Comparison of ENCODE assay signal across 16 mouse cellular contexts in the genomic region with DNA sequence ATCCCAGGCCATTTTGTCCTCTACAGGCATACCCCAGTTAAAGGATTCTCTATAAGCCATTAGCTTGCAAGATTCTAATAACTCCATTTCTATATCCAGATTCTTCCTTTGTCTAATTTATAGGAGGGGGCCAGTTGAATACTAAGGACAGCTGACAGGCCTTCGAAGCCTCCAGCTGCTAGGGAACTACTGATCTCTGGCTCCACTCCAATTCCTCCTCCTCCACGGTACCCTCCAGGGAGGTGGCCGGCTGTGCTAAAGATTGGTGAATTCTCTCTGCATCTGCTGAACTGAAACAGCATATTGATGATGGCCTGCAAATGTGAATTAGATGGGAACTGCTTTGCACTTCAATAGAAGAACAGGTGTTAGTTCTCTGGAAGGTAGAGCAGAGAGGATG.
DNase-seq lines count a peak whose midpoint lies in the region; ATAC-seq and TF ChIP-seq lines count a peak whose summit lies in the region.
"Had no signal": no experiment of that assay in that cellular context is flagged by ENCODE, and none has a peak within 500 bp of the region (broad histone marks: within the 10 kb centered on the region; RNA-seq: fewer than 3 reads in every experiment).

No protein-coding gene starts in this region.

- H3K4me1 ChIP-seq in cerebellum, adult 2 months (ENCODE audit: control insufficient read depth, insufficient read depth, low read length), result no peaks in the 10 kb centered on the region
- no peaks in the 10 kb centered on the region for H3K4me1 ChIP-seq in neural tube, embryonic 11.5 days (ENCODE audit: control insufficient read depth, insufficient read depth, low read length)
- peaks cover 9% of the 10 kb centered on the region; the same call in 1 of the 2 replicates for H3K4me1 ChIP-seq in midbrain, embryonic 15.5 days
- H3K4me1 ChIP-seq: heart, embryonic 10.5 days; liver, embryonic 13.5 days had no signal

- no peak for TF ChIP-seq CTCF in cerebellum, adult 2 months (IDR thresholded peaks at IDR 0.05; ENCODE audit: borderline replicate concordance, insufficient read depth, low read depth, low read length)

- no peak for TF ChIP-seq POLR2A in cerebellum, adult 2 months (IDR thresholded peaks at IDR 0.05; ENCODE audit: borderline replicate concordance, insufficient read depth, low read length)

- WGBS in cerebellum, adult 2 months, result 7% methylated on average over 3 of the region's 3 CpGs
- 63% methylated on average over 3 of the region's 3 CpGs for WGBS in neural tube, embryonic 11.5 days
- 16% methylated on average over 3 of the region's 3 CpGs for WGBS in midbrain, embryonic 15.5 days

- no peak overlapping the region for H3K9ac ChIP-seq in neural tube, embryonic 11.5 days (ENCODE audit: low read length)
- no peak overlapping the region for H3K9ac ChIP-seq in midbrain, embryonic 15.5 days
- H3K9ac ChIP-seq: liver, embryonic 13.5 days had no signal

- no peak overlapping the region for H3K4me2 ChIP-seq in neural tube, embryonic 11.5 days (ENCODE audit: low read depth)
- H3K4me2 ChIP-seq in midbrain, embryonic 15.5 days, result no peak overlapping the region
- H3K4me2 ChIP-seq: liver, embryonic 13.5 days had no signal

- no peaks in the 10 kb centered on the region for H3K9me3 ChIP-seq in neural tube, embryonic 11.5 days (ENCODE audit: control insufficient read depth, low read length)
- H3K9me3 ChIP-seq in midbrain, embryonic 15.5 days, result no peaks in the 10 kb centered on the region
- H3K9me3 ChIP-seq: heart, embryonic 10.5 days; liver, embryonic 13.5 days had no signal

- H3K36me3 ChIP-seq in neural tube, embryonic 11.5 days (ENCODE audit: control insufficient read depth, insufficient read depth, low read length), result no peaks in the 10 kb centered on the region
- no peaks in the 10 kb centered on the region for H3K36me3 ChIP-seq in midbrain, embryonic 15.5 days (replicated peaks)
- H3K36me3 ChIP-seq: heart, embryonic 10.5 days; liver, embryonic 13.5 days had no signal

- no peaks in the 10 kb centered on the region for H3K27me3 ChIP-seq in cerebellum, adult 2 months (ENCODE audit: control insufficient read depth, insufficient read depth, low read length)
- no peaks in the 10 kb centered on the region for H3K27me3 ChIP-seq in neural tube, embryonic 11.5 days (ENCODE audit: control insufficient read depth, insufficient read depth, low read length)
- H3K27me3 ChIP-seq in midbrain, embryonic 15.5 days (replicated peaks), result no peaks in the 10 kb centered on the region
- H3K27me3 ChIP-seq: liver, embryonic 13.5 days; Patski had no signal

- peak; percentile 42 to 47 for DNase-seq in cerebellum, postnatal 10 days
- no peak for DNase-seq in cerebellum, adult 2 months
- peak; percentile 14 for DNase-seq in neural tube, embryonic 11.5 days (ENCODE audit: low spot score)
- DNase-seq in neural tube, embryonic 10.5 days (ENCODE audit: extremely low spot score, low spot score), result no peak
- no peak for DNase-seq in right cerebral cortex, postnatal 4 days
- no peak for DNase-seq in thymus, postnatal 14 days
- no peak for DNase-seq in Muller cell, postnatal 12 days (ENCODE audit: inconsistent ontology term)
- DNase-seq: adrenal gland, adult 2 months; gastrocnemius, postnatal 14 days; heart, postnatal 36 days; kidney, adult 8-10 months; liver, embryonic 13.5 days; lung, postnatal 14 days had no signal

- no peak overlapping the region for H3K27ac ChIP-seq in cerebellum, adult 2 months (ENCODE audit: insufficient read depth, low read length)
- no peak overlapping the region for H3K27ac ChIP-seq in neural tube, embryonic 11.5 days (ENCODE audit: low read depth, low read length)
- peak overlapping the region; percentile 51 for H3K27ac ChIP-seq in midbrain, embryonic 15.5 days
- H3K27ac ChIP-seq: heart, embryonic 10.5 days; liver, embryonic 13.5 days had no signal

- no peak; the same call in 1 of the 2 replicates for ATAC-seq in neural tube, embryonic 11.5 days (ENCODE audit: insufficient read depth, low FRiP score, low TSS enrichment)
- ATAC-seq in midbrain, embryonic 15.5 days (replicated peaks), result peak; percentile 78
- ATAC-seq: Patski had no signal

- H3K4me3 ChIP-seq in cerebellum, adult 2 months (replicated peaks; ENCODE audit: insufficient read depth, low read depth, low read length), result no peak overlapping the region
- H3K4me3 ChIP-seq in neural tube, embryonic 11.5 days (ENCODE audit: low read depth, low read length), result no peak overlapping the region
- H3K4me3 ChIP-seq in midbrain, embryonic 15.5 days, result no peak overlapping the region
- H3K4me3 ChIP-seq: heart, embryonic 10.5 days; liver, embryonic 13.5 days had no signal

Comparison
In these comparisons a context has a peak if more than half of its experiments do, and no peak if none do; other contexts are left out.
1. DNase-seq: peak in cerebellum, postnatal 10 days (2 of 2) and neural tube, embryonic 11.5 days (single experiment); none in cerebellum, adult 2 months (0 of 2), neural tube, embryonic 10.5 days (single experiment), right cerebral cortex, postnatal 4 days (single experiment), thymus, postnatal 14 days (single experiment) and Muller cell, postnatal 12 days (single experiment).